Mouse (Mus musculus): ENCODE measurements at regions not wholly inside any gene's neighbourhood (a gene's known extent, or its start where the extent isn't known, plus 50 kb on each side); places are given as distances from the start of the nearest gene placed in this dataset.
A peak's percentile ranks its signal among the peaks of the same experiment; 100 is the strongest.

DNA sequence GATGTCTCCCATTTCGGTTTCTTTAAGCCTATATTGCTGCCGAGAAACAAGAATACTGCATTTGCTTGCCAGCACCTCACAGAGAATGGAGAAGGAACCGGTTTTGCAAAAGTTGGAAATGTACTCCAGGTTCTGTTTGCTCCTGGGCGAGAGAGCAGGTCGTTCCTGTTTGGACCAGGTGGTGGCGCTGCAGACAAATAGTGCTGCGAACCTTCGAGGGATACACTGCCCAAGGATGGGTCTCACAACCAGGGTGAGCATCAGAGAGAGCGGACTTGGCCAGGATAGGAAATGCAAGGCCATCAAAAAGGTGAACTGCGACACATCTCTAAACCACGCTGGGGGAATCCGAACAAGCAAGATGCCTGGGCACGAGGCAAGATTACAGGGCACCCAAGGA lies 54.0 kb upstream of the Ets2 start:
- DNase-seq (ENCODE audit: low spot score in 2 of 2): peak; percentile 34 to 73

- peak; percentile 15 to 23 for DNase-seq (ENCODE audit: low spot score in 2 of 2)
Measured at GRCm38 (mm10) chr16:95642784-95643590, 56.6 kb upstream of the Erg start.

DNA sequence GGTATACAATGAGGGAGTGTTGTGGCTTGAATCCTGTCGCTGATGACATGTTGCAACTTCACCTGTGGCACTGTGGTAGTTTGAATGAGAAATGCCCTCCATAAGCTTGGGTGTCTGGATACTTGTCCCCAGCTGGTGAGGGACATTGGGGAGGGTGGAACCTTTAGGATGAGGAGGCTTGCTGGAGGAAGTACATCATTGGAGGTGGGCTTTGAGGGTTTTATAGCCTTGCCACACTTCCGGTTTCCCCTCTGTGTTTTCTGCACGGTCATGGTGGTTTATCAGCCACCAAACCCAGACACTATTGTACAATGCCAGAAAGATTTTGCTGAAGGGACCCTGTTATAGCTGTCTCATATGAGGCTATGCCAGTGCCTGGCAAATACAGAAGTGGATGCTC lies 54.3 kb upstream of the Erg start:
- DNase-seq (ENCODE audit: low spot score in 2 of 2): no peak

- DNase-seq (ENCODE audit: low spot score in 2 of 2): no peak
Measured at GRCm38 (mm10) chr16:95639677-95640076, 53.3 kb upstream of the Erg start.

DNA sequence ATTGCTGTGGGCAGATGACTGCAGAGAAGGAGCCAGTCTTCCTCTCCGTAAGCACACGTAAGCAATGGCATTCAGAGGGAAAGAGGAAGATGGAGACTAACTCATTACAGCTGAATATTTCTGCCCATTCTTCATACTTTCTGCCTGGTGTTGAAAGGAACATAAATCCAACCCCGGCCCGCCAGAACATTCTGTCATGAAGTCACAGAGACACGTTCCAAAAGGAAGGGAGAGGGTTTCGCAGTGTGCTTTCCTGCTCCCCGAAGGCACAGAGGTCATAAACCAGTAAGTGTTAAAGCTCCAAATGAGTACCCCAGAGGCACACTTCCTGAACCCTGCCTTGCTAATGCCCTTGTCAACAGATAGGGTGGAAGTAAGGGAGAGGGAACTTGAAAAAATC lies 51.5 kb upstream of the Erg start:
- DNase-seq (ENCODE audit: low spot score in 2 of 2): no peak

DNA sequence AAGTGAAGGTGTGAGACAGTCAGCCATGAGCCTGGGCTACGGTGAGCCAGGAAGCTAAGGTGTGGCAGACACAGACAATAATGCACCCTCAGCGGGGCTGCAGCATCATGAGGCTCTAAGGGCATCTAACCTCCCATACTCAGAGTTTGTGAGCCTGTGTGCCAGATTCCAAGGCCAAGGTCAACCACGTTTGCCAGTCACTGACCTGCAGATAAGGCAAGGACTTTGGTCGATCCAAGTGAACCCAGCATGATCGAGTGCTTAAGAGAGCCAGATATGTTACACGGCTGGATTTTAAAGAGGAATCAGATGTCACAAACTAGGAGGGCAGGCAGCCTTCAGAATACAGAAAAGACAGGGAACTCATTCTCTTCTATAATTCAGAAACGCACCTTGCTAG lies 50.2 kb upstream of the Erg start:
- no peak for DNase-seq (ENCODE audit: low spot score in 2 of 2)

All from layer of hippocampus, adult 8-10 months (tissue).